Mouse (Mus musculus): ENCODE results near the gene Ank3.

The Ank3 gene

DNA sequence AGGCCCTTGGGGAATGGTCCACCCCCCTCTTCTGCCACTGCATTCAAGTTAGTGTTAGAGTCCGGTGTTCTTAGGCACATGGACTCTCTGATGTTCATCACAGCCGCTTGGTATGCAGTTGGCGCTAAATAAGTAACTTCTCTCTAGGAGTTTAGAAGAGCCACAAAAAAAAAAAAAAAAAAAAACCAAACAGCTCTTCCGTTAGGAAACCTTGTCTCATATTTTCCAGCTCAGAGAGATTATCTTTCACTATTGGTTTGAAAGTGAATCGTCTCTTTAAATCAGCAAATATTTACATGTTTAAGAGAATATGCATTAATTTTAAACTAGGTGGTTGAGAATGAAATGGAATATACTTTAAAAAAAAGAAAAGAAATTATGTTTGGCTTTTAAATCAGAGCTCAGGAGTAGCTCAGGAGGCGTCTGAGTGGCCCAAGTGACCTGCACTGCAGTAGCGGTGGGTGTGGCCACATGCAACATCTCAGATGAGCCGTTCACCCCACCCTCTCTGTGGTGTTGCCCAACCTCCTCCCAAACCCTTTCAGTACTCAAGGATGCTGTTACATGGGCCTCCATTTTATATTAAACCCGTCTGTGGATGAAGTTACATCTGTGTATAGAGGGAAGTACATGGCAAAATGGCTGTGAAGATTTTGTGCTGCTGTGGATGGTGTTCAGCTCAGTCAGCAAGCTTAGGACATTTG lies 138.0 kb downstream of the Ank3 start:
- CTCF ChIA-PET = interaction anchor here (0.7 kb wide), 1 partner anchor 208 kb away, joined by 9 read pairs; no protein-coding TSS in a partner anchor

DNA sequence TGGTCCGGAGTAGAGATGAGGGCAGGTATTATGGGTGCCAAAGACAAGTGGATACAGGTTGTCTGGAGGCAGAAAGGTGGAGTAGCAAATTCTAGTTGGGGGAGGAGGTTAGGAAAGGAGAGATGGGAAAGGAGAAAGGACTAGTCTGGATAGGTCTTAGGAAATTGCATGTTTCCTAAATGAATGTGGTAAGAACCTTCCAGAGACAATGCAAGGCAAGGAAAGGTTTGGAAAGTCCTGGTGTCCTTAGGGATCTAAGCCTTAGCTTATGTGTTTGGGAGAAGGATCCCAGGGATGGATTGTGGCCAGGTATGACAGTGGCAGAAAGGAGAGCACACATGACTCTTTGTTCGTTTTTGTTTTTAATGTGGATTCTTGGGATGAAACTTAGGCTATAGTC lies 139.7 kb downstream of the Ank3 start:
- CTCF ChIA-PET = no interaction called here

DNA sequence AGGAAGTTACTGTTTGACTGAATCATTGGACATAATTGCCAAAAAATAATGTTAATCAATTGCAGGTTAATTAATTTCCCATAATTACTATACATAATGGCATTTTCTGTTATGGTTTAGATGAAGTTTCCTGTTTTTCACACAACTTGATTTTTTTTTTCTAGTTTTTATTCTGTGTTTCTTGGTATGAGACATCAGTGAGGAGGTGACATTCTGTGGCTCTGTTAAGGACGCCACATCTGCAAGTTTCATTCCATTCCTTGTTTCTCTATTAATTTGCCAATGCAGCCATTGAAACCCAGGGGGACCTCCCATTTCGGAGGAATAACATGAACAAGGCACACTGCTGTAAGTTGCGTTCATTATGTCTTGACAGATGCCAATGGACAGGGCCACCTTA lies 143.9 kb downstream of the Ank3 start:
- CTCF ChIA-PET = no interaction called here

DNA sequence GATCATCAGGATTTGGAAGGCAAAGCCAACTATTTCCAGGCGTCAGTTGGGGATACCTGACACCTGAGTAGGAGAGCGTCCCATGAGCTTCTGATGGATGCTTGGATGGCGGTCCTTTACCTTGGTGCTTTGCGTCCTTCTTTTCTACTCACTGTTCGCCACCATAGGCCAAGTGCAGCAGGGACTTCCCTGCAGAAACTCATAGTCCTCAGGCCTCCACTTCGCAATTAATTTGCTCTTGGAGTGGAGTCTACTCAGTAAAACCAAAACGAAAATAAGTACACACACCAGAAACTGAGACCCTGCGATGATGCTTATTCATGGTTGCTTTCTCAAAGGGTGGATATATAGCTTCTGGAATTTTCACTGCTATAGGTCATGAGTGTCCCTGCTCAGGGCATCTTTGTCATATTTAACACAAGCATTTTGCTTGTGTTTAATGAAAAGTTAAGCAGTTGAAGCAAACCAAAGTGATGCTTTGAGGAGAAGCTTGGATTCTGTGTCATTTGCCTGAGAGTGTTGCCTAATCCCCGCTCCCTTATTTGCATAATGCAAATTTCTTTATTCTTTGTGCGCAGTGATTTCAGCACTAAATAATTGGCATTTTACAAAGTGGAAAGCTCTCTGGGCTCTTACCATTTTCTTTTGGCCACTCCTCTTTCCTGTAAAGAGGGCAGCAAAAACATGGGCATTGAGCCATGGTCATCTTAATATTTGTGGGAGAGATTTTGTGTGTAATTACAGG lies 145.5 kb downstream of the Ank3 start:
- CTCF ChIA-PET = no interaction called here

DNA sequence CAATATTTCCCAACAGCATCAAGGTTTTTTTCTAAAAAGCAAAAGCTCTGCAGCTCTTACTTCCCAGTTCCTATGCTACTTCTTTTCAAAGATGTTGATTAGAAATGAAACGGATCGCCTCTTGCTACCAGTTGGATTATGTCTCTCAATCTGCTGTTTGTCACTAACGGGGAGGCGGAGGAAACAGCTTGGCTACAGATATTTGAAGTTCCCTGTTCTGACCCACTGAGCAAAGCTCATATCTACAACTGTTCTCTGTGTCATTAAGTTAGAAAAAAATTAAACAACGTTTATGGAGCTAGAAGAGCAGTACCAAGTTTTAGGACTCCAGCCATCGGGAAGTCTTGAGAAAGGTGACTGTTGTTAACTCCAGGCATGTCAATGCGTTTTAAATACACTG lies 146.1 kb downstream of the Ank3 start:
- CTCF ChIA-PET = no interaction called here

DNA sequence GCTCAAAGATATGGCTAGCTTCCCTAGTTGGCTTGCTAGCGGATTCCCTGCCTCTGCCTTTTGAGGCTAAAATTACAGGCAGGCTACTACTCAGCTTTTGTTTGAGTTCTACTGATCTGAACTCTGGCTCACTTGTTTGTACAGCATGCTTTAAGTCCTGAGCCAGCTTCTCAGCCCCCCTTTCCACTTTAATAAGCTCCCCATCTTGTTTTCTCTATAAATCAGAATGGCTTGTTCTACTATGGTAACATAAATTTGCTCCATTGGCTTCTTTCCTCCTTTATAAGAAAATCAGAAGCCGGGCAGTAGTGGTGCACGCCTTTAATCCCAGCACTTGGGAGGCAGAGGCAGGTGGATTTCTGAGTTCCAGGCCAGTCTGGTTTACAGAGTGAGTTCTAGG lies 147.4 kb downstream of the Ank3 start:
- CTCF ChIA-PET = no interaction called here

DNA sequence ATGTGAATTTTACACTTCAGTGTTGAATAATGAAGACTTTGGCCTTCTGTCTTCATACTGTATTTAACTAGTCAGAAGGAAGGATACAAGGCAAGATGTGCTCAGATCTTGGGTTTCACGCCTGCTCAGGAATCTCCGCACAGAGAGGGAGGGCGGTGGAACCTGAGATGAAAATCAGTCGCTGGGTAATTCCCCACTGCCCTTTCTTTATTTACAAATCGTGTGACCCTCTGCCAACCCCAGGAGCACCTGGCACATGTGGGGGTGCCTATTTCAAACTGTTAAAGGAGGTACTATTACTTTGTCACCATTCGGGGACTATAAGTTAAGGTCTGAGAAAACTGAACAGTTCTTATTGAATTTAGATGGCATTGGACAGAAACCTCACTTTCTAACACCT lies 148.1 kb downstream of the Ank3 start:
- CTCF ChIA-PET = no interaction called here

DNA sequence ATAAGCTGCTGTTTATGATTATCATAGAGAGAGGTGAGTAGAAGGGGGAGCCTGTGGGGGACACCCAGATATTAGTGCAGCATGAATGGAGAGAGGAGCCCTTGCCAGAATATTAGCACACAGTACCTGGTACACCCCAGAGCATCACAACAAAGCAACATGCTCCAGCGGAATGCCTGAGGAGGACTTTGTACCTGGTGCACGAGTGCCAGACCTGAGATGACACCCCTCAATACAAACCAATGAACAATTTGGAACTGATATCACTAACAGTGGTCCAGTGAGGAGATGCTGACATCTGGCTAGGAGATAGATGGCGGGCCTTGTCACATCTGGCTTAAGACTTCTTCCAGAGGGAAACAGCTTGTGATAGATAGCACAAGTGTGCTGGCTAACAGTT lies 150.2 kb downstream of the Ank3 start:
- CTCF ChIA-PET = no interaction called here

DNA sequence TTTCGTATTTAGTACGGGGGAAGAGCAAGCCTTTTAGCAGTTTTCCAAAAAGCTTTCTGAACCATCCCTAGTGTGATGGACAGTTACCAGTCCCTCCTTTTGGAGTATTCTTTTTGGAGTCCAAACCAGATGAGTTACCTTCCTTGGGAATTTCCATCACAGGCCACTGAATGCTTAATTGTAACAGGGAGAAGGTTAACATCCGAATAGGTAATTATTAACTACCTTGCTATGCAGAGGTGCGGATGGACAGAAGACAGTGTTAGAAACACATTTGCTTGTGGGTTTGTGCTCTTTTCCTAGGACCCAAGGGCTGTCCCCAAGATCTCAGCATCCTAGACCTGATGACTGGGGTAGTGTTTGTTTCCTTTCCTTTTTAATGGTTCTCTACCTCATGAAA lies 150.6 kb downstream of the Ank3 start:
- CTCF ChIA-PET = no interaction called here

DNA sequence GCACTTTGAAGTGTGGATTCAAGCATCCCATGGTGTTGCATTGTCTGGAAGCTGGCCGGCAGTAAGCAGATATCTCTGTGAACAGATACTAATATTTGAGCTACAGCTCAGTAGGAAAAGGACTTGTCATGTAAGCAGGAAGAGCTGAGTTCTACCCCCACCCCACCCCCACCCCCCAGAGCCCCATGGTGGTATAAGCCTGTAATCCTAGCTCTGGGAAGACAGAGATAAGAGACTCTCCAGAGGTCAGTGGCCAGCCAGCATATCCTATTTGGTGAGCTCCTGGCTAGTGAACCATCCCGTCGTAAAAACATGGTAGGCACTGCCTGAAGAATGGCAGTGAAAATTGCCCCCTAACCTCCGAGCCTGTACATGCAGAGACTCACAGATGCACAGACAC lies 152.3 kb downstream of the Ank3 start:
- CTCF ChIA-PET = no interaction called here

DNA sequence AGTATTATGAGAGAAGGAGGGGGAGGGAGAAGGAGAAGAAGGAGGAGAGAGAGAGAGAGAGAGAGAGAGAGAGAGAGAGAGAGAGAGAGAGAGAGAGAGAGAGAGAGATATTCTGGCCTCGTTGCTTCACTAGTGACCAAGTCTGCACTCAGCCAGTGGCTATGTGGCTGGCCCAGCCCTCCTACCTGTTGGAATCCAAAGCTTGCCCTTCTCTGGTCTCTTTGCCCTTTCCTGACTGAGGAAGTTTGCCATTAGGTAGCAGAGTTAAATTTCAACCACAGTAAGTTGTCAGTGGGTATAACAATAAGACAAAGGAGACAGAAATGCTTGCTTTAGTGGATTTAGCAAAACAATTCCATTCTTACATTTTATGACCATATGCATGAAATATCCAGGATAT lies 154.5 kb downstream of the Ank3 start:
- CTCF ChIA-PET = no interaction called here

DNA sequence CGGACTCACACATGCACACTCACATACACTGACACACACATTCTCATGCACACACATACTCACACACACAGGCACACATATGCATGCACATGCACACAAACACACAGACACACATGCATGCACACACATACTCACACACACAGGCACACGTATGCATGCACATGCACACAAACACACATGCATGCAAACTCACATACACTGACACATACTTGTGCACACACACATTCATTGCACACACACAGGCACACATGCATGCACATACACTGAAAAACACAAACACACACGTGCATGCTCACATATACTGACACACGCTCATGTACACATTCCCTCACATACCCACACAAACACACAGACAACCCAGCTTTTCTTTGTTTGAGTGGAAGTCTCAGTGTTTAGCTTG lies 157.0 kb downstream of the Ank3 start:
- CTCF ChIA-PET = no interaction called here

DNA sequence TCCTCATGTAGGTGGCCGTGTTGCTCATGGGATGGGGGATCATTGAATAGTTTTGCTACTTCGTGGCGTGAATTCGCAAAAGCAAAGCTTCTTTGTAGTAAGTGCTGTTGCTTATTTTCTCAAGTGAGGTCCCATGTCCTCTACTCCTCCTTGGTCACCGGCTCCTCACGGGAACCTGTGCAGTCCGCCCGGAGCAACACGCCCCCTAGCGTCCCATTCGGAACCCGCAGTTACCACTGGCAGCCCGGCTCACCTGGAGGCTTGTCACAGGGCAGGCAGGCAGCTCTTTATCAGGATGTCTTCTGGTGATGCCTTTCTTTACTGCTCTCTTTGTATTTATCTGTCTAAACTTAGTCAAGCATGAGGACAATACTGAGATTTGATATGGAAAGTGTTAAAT lies 157.7 kb downstream of the Ank3 start:
- CTCF ChIA-PET = no interaction called here

DNA sequence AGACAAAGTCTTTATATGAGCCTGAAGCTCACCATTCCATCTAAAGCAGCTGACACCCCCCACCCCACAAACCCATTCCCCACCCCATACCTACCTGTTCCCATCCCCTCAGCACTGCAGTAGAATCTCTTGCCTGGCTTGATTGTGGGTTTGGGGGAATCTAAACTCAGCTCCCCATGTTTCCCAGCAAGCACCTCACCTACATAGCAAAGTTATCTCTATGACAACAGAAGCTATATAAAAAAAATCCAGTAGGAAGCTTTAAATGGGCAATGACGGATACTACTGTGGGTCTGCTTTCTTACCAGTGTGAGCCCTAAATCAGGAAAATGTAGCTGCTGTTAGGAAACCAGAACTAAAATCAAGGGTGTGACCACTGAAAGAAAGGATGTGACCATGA lies 161.7 kb downstream of the Ank3 start:
- CTCF ChIA-PET = no interaction called here

DNA sequence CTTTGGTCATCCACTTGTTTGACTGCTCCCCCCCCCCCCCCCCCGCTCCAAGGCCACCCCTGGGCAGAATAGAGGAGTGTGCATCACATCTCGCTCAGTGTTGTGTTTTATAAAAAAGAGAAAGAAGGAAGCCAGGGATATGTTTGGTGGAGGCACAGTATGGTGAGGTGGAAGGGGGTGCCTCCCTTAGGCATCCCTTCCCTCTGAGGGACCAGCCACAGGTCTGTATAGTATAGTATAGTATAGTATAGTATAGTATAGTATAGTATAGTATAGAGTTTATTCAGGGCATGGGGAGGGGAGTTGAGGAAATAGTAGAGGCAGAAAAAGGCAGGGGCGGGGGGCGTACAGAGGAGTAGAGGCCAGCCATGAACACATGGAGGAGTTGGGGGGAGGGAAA lies 164.4 kb downstream of the Ank3 start:
- CTCF ChIA-PET = no interaction called here

DNA sequence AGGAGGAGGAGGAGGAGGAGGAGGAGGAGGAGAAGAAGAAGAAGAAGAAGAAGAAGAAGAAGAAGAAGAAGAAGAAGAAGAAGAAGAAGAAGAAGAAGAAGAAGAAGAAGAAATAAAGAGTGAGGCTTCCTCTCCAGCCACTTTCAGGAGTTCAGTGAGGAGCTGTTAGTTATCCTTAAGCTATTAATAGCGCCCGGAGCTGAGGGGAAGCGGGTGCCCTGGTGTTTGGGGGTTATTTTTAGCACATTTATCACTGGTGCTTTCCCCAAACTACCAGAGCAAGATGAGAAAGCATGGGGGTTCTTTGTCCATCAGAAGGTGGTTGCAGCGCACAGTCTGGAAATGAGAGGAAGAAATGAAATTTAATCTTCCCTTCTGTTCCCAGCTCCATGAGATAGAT lies 166.5 kb downstream of the Ank3 start:
- CTCF ChIA-PET = no interaction called here

DNA sequence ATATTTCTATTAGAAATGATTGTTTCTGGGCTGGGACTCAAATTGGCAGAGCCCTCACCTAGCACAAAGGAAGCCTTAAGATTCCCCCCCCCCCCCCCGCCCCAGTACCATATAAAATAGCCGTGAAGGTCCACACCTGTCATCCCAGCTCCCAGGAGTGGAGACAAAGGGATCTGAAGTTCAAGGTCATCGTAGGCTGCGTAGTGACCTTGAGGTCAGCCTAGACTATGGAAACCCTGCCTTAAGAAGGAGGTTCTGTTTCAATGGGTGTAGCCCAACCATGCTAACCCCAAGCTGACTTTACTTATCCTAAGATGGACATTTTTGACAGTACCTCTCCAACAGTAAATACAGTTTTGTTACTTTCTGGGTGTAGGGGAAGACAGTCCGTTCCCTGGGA lies 170.4 kb downstream of the Ank3 start:
- CTCF ChIA-PET = no interaction called here

DNA sequence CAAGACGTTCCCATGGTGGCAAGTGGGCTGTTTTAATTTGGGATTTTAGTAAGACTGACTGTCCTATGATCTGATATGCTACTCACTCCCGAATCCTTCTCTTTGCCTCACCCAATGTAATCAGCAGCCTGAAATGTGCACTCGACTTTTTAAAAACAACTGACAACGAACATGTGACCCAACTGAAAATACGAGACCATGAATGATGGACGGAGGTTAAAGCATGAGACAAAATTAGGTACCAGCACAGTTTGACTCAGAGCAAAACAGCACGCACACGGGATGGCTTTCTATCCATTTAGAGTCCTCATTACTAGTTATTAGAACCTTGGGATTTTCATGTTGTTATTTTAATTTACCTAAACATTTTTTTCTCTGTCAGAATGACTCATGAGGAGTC lies 171.2 kb downstream of the Ank3 start:
- CTCF ChIA-PET = no interaction called here

DNA sequence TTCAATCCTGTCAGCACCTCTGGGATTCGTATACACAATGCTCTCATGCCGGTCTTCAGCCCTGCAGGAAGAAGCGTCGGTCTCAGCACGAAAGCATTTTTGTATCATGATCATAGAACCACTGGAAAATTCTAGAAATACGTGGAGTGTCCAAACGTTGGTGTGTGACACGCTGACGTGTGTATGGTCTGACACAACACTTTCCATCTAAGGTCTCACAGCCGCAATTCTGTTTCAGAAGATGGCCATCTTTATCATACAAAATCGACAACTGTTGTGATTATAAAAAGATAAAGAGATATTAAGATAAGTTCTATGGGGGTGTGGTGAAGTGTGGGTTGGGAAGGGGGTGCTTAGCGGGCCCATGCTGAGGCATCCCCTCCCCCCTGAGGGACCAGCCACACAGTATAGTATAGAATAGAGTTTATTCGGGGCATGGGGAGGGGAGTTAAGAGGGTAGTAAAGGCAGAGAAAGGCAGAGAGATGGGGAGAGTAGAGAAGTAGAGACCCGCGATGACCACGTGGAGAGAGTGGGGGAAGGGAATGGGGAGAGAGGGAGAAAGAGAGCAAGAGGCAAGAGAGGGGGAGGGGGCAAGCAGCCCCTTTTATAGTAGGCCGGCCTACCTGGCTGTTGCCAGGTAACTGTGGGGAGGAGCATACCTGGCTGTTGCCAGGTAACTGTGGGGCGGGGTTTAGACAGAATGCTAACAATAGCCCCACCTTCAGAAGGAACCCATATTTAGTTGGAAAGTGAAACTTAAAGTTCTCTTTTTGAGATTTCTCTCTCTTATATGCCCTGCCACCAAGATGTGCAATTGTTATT lies 172.1 kb downstream of the Ank3 start:
- CTCF ChIA-PET = no interaction called here

DNA sequence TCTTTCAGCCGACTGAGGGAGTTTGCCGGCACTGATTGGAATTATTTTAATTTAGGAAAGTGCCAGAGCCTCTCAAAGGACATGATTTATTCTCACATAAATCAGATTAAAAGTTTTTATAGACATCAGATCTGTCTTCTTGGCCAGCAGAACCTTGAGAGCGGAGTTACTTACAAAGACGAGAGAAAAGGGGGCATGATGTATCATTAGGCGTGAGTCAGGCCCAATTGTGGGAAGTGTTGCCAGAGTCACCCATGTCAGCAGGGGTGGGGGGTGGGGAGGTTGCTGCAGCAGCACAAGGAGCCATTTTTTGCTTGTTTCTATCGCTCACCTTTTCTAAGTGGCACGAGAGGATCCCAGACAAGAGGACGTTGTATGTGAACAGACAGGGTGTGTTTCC lies 172.8 kb downstream of the Ank3 start:
- CTCF ChIA-PET = no interaction called here

DNA sequence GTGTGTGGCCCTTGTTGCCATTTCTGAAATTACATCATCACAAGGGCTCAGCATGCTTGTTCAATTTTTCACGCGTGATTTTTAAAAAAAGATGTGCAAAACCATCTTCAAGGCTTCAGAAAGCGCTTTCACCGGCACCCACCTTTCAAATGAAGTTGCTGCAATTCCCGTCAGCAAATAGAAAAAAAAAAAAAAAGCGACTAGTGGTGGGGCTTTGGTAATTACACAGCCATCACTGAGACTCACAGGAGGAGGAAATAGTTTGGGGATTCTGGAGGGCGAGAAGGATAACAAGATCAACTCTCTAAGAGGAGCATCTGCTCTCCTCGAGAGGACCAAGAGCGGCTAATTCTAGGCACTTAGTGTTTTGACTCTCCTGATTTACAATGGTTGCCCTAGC lies 173.4 kb downstream of the Ank3 start:
- CTCF ChIA-PET = no interaction called here

DNA sequence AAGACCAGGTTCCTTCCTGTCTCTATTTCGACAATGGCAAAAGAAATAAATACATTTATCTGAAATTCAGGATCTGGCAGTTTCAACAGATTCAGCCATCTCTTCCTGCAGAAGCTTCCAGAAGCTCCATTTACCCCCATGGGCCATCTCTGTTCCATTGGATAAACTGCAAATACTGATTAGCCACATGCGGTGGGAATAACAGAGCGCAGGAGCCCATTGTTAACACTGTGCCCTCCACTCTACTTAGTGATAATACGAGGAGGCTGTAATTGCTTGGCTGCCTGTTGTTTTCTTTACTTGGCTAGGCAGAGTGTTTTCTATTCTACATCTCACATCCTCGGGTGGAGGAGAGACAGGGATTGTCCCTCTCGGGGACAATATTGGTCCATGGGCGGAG lies 174.5 kb downstream of the Ank3 start:
- CTCF ChIA-PET = no interaction called here

DNA sequence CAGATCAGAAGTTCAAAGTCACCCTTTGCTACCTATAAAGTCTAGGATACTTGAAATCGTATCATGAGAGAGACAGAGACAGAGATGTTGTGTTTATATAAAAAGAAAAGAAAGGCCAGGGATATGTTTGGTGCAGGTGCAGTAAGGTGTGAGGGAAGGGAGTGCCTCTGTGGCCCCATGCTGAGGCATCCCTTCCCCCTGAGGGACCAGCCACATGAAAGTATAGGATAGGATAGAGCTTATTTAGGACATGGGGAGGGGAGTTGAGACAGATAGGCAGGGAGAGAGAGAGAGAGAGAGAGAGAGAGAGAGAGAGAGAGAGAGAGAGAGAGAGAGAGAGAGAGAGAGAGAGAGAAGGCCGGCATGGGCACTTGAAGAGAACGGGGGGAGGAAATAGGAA lies 175.2 kb downstream of the Ank3 start:
- CTCF ChIA-PET = no interaction called here
